Mouse (Mus musculus) brain, embryonic 18.5 days (tissue): ENCODE measurements around the gene Tsnax.

Experiments
- DNase-seq: peaks from one replicate; pipeline ENCODE4 v3.0.0-alpha.2; 2012; ENCODE audit warnings: low read depth, low spot score

Tsnax gene

GRCm38 (mm10) chr8:125043394-125043793 is 30.6 kb downstream of the Tsnax start:
- DNase-seq = no peak

- no peak for DNase-seq
Measured at GRCm38 (mm10) chr8:125043935-125044334, 31.1 kb downstream of the Tsnax start.

- no peak for DNase-seq
Measured at GRCm38 (mm10) chr8:125045760-125046159, 33.0 kb downstream of the Tsnax start.

- DNase-seq = no peak
Measured at GRCm38 (mm10) chr8:125049051-125049750, 36.4 kb downstream of the Tsnax start.

- DNase-seq = no peak
Measured at GRCm38 (mm10) chr8:125049826-125050225, 37.0 kb downstream of the Tsnax start.

GRCm38 (mm10) chr8:125052026-125052425 is 39.2 kb downstream of the Tsnax start:
- no peak for DNase-seq

GRCm38 (mm10) chr8:125053505-125054435 is 41.0 kb downstream of the Tsnax start, which contains the start of gene Disc1:
Gene Disc1 (plus strand): TSS chr8:125054195.
- DNase-seq = no peak

- no peak for DNase-seq
Measured at GRCm38 (mm10) chr8:125054436-125054810, 41.6 kb downstream of the Tsnax start.

GRCm38 (mm10) chr8:125060904-125061303 is 48.1 kb downstream of the Tsnax start:
- DNase-seq = no peak

- no peak for DNase-seq
Measured at GRCm38 (mm10) chr8:125065596-125065995, 52.8 kb downstream of the Tsnax start.

GRCm38 (mm10) chr8:125066913-125067595 is 54.3 kb downstream of the Tsnax start:
- DNase-seq = peak; percentile 64

GRCm38 (mm10) chr8:125067596-125067960 is 54.8 kb downstream of the Tsnax start:
- DNase-seq = no peak

- no peak for DNase-seq
Measured at GRCm38 (mm10) chr8:125068146-125068905, 55.5 kb downstream of the Tsnax start.

- no peak for DNase-seq
Measured at GRCm38 (mm10) chr8:125069304-125069703, 56.5 kb downstream of the Tsnax start.

GRCm38 (mm10) chr8:125069733-125070132 is 56.9 kb downstream of the Tsnax start:
- no peak for DNase-seq

GRCm38 (mm10) chr8:125074141-125074540 is 61.3 kb downstream of the Tsnax start:
- no peak for DNase-seq

GRCm38 (mm10) chr8:125074581-125074980 is 61.8 kb downstream of the Tsnax start:
- no peak for DNase-seq

- no peak for DNase-seq
Measured at GRCm38 (mm10) chr8:125075389-125075788, 62.6 kb downstream of the Tsnax start.

GRCm38 (mm10) chr8:125077326-125077725 is 64.5 kb downstream of the Tsnax start:
- DNase-seq = no peak

GRCm38 (mm10) chr8:125078771-125079384 is 66.1 kb downstream of the Tsnax start:
- no peak for DNase-seq
